ENCODE assay signal across 31 mouse cellular contexts in genomic region chr6:91966006-91966405, GRCm38 (mm10). TPM values are rescaled to one million over a fixed set of nuclear protein-coding genes. Genes with fewer than 3 reads are reported as not detected.
DNase-seq lines count a peak whose midpoint lies in the region; ATAC-seq and TF ChIP-seq lines count a peak whose summit lies in the region.
"Had no signal": no experiment of that assay in that cellular context is flagged by ENCODE, and none has a peak within 500 bp of the region (broad histone marks: within the 10 kb centered on the region; RNA-seq: fewer than 3 reads in every experiment).

No protein-coding gene starts in this region.

- 0 out of 2 replicates have a peak, but pooled peaks have one; percentile 8 for TF ChIP-seq CTCF in intestine, postnatal 0 days (IDR thresholded peaks at IDR 0.05; ENCODE audit: low read depth)
- 0 out of 2 replicates have a peak, but pooled peaks have one; percentile 15 for TF ChIP-seq CTCF in lung, embryonic 14.5 days (IDR thresholded peaks at IDR 0.05; ENCODE audit: low read depth)

- H3K27ac ChIP-seq in intestine, postnatal 0 days (ENCODE audit: low read depth, low read length), result no peak overlapping the region
- H3K27ac ChIP-seq in intestine, embryonic 15.5 days, result no peak overlapping the region
- H3K27ac ChIP-seq in lung, embryonic 14.5 days (ENCODE audit: low read depth), result no peak overlapping the region
- H3K27ac ChIP-seq: embryonic facial prominence, embryonic 10.5 days; embryonic facial prominence, embryonic 15.5 days; forebrain, embryonic 13.5 days; gastrocnemius, adult 2 months; heart, embryonic 13.5 days; hindbrain, embryonic 15.5 days; kidney, postnatal 0 days; limb, embryonic 12.5 days; liver, embryonic 15.5 days; lung, embryonic 15.5 days; stomach, embryonic 15.5 days had no signal

- H3K36me3 ChIP-seq in intestine, postnatal 0 days (ENCODE audit: control insufficient read depth, insufficient read depth), result no peaks in the 10 kb centered on the region
- H3K36me3 ChIP-seq in intestine, embryonic 15.5 days, result no peaks in the 10 kb centered on the region
- H3K36me3 ChIP-seq in lung, embryonic 14.5 days (ENCODE audit: insufficient read depth), result no peaks in the 10 kb centered on the region
- H3K36me3 ChIP-seq: embryonic facial prominence, embryonic 10.5 days; embryonic facial prominence, embryonic 15.5 days; heart, embryonic 13.5 days; hindbrain, embryonic 15.5 days; limb, embryonic 12.5 days; liver, embryonic 15.5 days; lung, embryonic 15.5 days; stomach, embryonic 15.5 days had no signal

- no peak for ATAC-seq in intestine, postnatal 0 days
- ATAC-seq in intestine, embryonic 15.5 days, result no peak
- no peak for ATAC-seq in lung, embryonic 14.5 days (ENCODE audit: insufficient read depth)
- ATAC-seq: activated CD4-positive, CD25-positive, alpha-beta regulatory T cell, adult 4 months; forebrain, embryonic 13.5 days had no signal

- no peaks in the 10 kb centered on the region for H3K9me3 ChIP-seq in intestine, postnatal 0 days (ENCODE audit: control insufficient read depth)
- H3K9me3 ChIP-seq in intestine, embryonic 15.5 days, result no peaks in the 10 kb centered on the region
- no peaks in the 10 kb centered on the region for H3K9me3 ChIP-seq in lung, embryonic 14.5 days (ENCODE audit: low read depth, low read length)
- H3K9me3 ChIP-seq: embryonic facial prominence, embryonic 10.5 days; embryonic facial prominence, embryonic 15.5 days; forebrain, embryonic 13.5 days; heart, embryonic 13.5 days; hindbrain, embryonic 15.5 days; limb, embryonic 12.5 days; liver, embryonic 15.5 days; lung, embryonic 15.5 days; stomach, embryonic 15.5 days had no signal

- no peak overlapping the region for H3K9ac ChIP-seq in intestine, postnatal 0 days (ENCODE audit: low read depth, low read length)
- no peak overlapping the region for H3K9ac ChIP-seq in intestine, embryonic 15.5 days
- no peak overlapping the region for H3K9ac ChIP-seq in lung, embryonic 14.5 days
- H3K9ac ChIP-seq: embryonic facial prominence, embryonic 15.5 days; forebrain, embryonic 13.5 days; heart, embryonic 13.5 days; hindbrain, embryonic 15.5 days; limb, embryonic 12.5 days; liver, embryonic 15.5 days; lung, embryonic 15.5 days; stomach, embryonic 15.5 days had no signal

- 41% methylated on average over 6 of the region's 6 CpGs for WGBS in intestine, postnatal 0 days
- WGBS in intestine, embryonic 15.5 days, result 34% methylated on average over 6 of the region's 6 CpGs
- 36% methylated on average over 6 of the region's 6 CpGs for WGBS in lung, embryonic 14.5 days

- DNase-seq in cerebellum, postnatal 10 days, result peak; percentile 36 to 39
- no peak for DNase-seq in cerebellum, postnatal 4 days (ENCODE audit: low spot score in 2 of 2)
- no peak for DNase-seq in lung, embryonic 14.5 days
- no peak for DNase-seq in lung, postnatal 14 days
- peak; percentile 22 for DNase-seq in brain, adult 2 months (ENCODE audit: low read depth, low spot score)
- no peak for DNase-seq in neural tube, embryonic 10.5 days (ENCODE audit: extremely low spot score, low spot score)
- DNase-seq: adrenal gland, adult 8-10 months; cerebellum, adult 11 months; cerebellum, adult 9-10 months; gastrocnemius, adult 2 months; gastrocnemius, postnatal 36 days; heart, adult 18-20 months; heart, postnatal 10 days; kidney, postnatal 4 days; lung, postnatal 36 days; thymus, postnatal 25 days had no signal

- no peak overlapping the region for H3K4me3 ChIP-seq in intestine, postnatal 0 days (ENCODE audit: low read depth, low read length)
- H3K4me3 ChIP-seq in intestine, embryonic 15.5 days (replicated peaks), result no peak overlapping the region
- H3K4me3 ChIP-seq in lung, embryonic 14.5 days (ENCODE audit: low read depth, low read length), result no peak overlapping the region
- H3K4me3 ChIP-seq: embryonic facial prominence, embryonic 10.5 days; embryonic facial prominence, embryonic 15.5 days; forebrain, embryonic 13.5 days; gastrocnemius, adult 2 months; heart, embryonic 13.5 days; hindbrain, embryonic 15.5 days; limb, embryonic 12.5 days; liver, embryonic 15.5 days; lung, embryonic 15.5 days; stomach, embryonic 15.5 days had no signal

- H3K4me1 ChIP-seq in intestine, postnatal 0 days (replicated peaks; ENCODE audit: control insufficient read depth, insufficient read depth, low read length), result no peaks in the 10 kb centered on the region
- no peaks in the 10 kb centered on the region for H3K4me1 ChIP-seq in intestine, embryonic 15.5 days (replicated peaks)
- H3K4me1 ChIP-seq in lung, embryonic 14.5 days (ENCODE audit: insufficient read depth), result no peaks in the 10 kb centered on the region
- H3K4me1 ChIP-seq: embryonic facial prominence, embryonic 10.5 days; forebrain, embryonic 13.5 days; liver, embryonic 15.5 days; stomach, embryonic 15.5 days had no signal

- H3K27me3 ChIP-seq in intestine, postnatal 0 days (replicated peaks; ENCODE audit: control insufficient read depth, insufficient read depth, low read length), result no peaks in the 10 kb centered on the region
- H3K27me3 ChIP-seq in intestine, embryonic 15.5 days (replicated peaks), result no peaks in the 10 kb centered on the region
- no peaks in the 10 kb centered on the region for H3K27me3 ChIP-seq in lung, embryonic 14.5 days (ENCODE audit: insufficient read depth, low read length)
- H3K27me3 ChIP-seq: embryonic facial prominence, embryonic 15.5 days; forebrain, embryonic 13.5 days; hindbrain, embryonic 15.5 days; liver, embryonic 15.5 days; lung, embryonic 15.5 days; stomach, embryonic 15.5 days had no signal

- H3K4me2 ChIP-seq in intestine, postnatal 0 days (replicated peaks; ENCODE audit: low read depth), result no peak overlapping the region
- H3K4me2 ChIP-seq in intestine, embryonic 15.5 days (replicated peaks), result no peak overlapping the region
- H3K4me2 ChIP-seq in lung, embryonic 14.5 days, result no peak overlapping the region
- H3K4me2 ChIP-seq: embryonic facial prominence, embryonic 15.5 days; forebrain, embryonic 13.5 days; heart, embryonic 13.5 days; hindbrain, embryonic 15.5 days; limb, embryonic 12.5 days; liver, embryonic 15.5 days; lung, embryonic 15.5 days; midbrain, embryonic 11.5 days; stomach, embryonic 15.5 days had no signal

RNA-seq across cellular contexts. Expression of gene Fgd5, which starts 12.7 kb away (rescaled TPM):
- 3.3 and 3.5 TPM in 2 replicates for polyA plus RNA-seq in intestine, postnatal 0 days (2015; fragmentation: Nextera tagmentation; extraction: Ambion mirVana)
- polyA plus RNA-seq in intestine, embryonic 15.5 days (2015; fragmentation: Nextera tagmentation; extraction: Ambion mirVana), result 6.7 and 7.0 TPM in 2 replicates
- polyA plus RNA-seq in lung, embryonic 14.5 days (2014; fragmentation: Nextera tagmentation; extraction: Ambion mirVana), result 15.6 and 16.9 TPM in 2 replicates
- polyA plus RNA-seq: C2C12 had no signal

Comparison
In these comparisons a context has a peak if more than half of its experiments do, and no peak if none do; other contexts are left out.
1. DNase-seq: peak in cerebellum, postnatal 10 days (2 of 2) and brain, adult 2 months (single experiment); none in cerebellum, postnatal 4 days (0 of 2), lung, embryonic 14.5 days (single experiment), lung, postnatal 14 days (single experiment) and neural tube, embryonic 10.5 days (single experiment).